Mouse (Mus musculus): Measurements from ENCODE around the gene Stkld1.

The Stkld1 gene

GRCm38 (mm10) chr2:26963923-26964723, 30.3 kb downstream of the Stkld1 start, which contains the start of gene Rexo4:
Rexo4 (minus strand) TSS chr2:26964386.
- DNase-seq (ENCODE audit: low spot score) = peak; percentile 91

DNA sequence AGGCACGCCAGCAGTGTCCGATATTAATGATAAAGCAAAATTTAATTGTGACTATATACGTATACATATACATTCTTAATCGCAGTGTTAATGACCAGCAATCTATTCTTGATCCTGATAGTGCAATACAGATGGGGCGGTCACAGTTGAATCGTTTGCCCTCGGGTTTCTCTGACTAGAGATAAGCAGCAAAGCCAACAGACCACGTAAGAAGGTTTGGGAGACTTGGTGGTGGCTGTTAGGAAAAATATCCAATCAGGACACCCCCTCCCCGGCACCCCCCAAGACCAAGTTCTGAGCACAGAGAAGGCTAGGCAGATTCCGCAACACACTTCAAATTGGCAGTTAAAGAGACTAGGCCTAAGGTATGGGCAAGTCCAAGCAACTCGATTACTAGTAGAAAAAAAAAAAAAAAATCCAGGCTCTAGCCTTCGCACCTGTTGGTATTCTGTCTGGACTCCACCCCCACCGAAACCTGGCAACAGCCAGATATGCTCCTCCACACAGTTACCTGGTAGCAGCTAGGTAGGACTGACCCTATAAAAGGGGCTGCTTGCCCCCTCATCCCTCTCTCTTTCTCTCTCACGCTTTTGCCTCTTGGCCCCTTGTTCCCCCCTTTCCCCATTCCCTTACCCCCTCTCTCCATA, 31.0 kb downstream of the Stkld1 start:
- DNase-seq (ENCODE audit: low spot score) = no peak

- no peak for DNase-seq (ENCODE audit: low spot score)
These were observed 33.4 kb downstream of the Stkld1 start for GRCm38 (mm10) chr2:26967262-26967661.

- DNase-seq (ENCODE audit: low spot score) = no peak
These were observed 39.3 kb downstream of the Stkld1 start, which contains the start of gene Adamts13 for GRCm38 (mm10) chr2:26973116-26973515. Adamts13 (plus strand) TSS chr2:26973416.

GRCm38 (mm10) chr2:26973960-26974359, 40.1 kb downstream of the Stkld1 start:
- no peak for DNase-seq (ENCODE audit: low spot score)

GRCm38 (mm10) chr2:26980361-26980760, 46.5 kb downstream of the Stkld1 start:
- DNase-seq (ENCODE audit: low spot score) = no peak

DNA sequence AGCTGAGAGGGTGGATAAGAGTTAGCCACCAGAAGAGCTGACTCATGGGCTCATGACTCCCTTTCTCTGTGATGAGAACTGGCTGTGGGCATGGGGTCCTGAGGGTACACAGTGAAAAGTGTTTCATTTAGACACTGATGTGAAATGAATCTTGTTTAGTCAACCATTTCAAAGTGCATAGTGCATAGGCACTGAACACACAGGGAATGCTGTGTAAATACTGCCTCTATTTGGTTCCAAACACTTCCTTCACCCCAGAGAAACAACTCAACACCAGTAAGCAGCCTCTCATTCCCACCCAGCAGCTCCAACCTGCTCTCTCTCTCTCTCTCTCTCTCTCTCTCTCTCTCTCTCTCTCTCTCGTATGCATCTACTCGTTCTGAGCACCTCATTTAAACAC, 50.3 kb downstream of the Stkld1 start:
- DNase-seq (ENCODE audit: low spot score) = no peak

DNA sequence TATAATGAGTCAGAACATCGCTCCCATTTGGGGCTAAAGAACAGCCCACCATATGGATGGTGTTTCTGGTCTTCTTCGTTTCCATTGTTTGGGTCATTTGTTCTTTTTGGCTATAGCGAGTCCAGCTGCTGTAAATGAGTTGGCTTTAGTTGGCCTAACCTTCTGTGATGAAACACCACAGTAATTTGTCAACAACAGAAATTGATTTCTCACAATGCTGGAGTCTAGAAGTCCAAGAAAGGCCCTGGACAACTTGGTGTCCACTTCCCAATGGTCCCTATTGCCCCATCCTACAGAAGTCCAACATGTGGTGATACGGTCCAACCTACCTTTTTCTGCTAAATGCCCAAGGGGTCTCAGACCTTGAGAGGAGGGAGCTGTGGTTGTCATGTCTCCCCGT, 50.8 kb downstream of the Stkld1 start:
- DNase-seq (ENCODE audit: low spot score) = no peak

GRCm38 (mm10) chr2:26993936-26994335, 60.1 kb downstream of the Stkld1 start:
- no peak for DNase-seq (ENCODE audit: low spot score)

DNA sequence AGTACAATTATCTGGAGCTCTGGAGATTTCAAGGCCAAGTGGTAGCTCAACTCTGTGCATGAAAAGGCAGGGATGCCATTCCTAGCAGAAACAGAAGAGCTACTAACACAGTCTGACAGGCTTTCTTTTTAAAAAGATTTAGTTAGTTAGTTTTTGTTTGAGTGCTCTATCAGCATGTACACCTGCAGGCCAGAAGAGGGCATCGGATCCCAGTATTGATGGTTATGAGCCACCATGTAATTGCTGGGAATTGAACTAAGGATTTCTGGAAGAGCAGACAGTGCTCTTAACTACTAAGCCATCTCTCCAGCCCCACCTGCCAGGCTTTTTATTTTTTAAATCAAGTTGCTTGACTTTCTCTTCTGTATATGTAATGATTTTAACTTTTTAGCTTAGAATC, 63.7 kb downstream of the Stkld1 start:
- DNase-seq (ENCODE audit: low spot score) = no peak

DNA sequence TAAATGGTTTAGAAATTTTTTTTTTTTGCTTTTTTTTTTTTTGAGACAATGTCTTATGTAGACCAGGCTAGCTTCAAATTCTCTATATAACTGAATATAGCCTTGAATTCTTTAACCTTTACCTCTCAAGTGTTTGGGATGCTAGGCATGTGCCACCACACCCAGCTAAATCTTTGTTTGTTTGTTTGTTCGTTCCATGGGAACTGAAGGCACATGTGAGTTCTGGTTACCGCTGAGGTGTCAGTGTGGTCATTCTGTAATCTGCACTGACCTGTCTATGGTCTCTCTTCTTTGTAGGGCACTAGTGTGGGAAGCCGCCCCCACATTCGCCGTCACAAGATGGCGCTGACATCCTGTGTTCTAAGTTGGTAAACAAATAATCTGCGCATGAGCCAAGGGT, 64.1 kb downstream of the Stkld1 start:
- DNase-seq (ENCODE audit: low spot score) = no peak
